ENCODE assay signal across 10 mouse cellular contexts in genomic region chr2:118532401-118532800, GRCm38 (mm10). TPM values are rescaled to one million over a fixed set of nuclear protein-coding genes. Genes with fewer than 3 reads are reported as not detected.
DNase-seq lines count a peak whose midpoint lies in the region; ATAC-seq and TF ChIP-seq lines count a peak whose summit lies in the region.
"Had no signal": no experiment of that assay in that cellular context is flagged by ENCODE, and none has a peak within 500 bp of the region (broad histone marks: within the 10 kb centered on the region; RNA-seq: fewer than 3 reads in every experiment).

No protein-coding gene starts in this region.

- H3K4me3 ChIP-seq in lung, embryonic 14.5 days (ENCODE audit: low read depth, low read length), result no peak overlapping the region
- no peak overlapping the region for H3K4me3 ChIP-seq in heart, embryonic 11.5 days (ENCODE audit: low read depth, low read length)
- no peak overlapping the region for H3K4me3 ChIP-seq in kidney, embryonic 16.5 days (ENCODE audit: low read length)
- no peak overlapping the region for H3K4me3 ChIP-seq in neural tube, embryonic 14.5 days (ENCODE audit: low read depth, low read length)
- H3K4me3 ChIP-seq: erythroblast, embryonic 14.5 days had no signal

- H3K27ac ChIP-seq in lung, embryonic 14.5 days (ENCODE audit: low read depth), result peak overlapping the region; percentile 94
- H3K27ac ChIP-seq in heart, embryonic 11.5 days (ENCODE audit: low read depth, low read length), result peak overlapping the region; percentile 79
- H3K27ac ChIP-seq in kidney, embryonic 16.5 days (ENCODE audit: low read length), result peak overlapping the region; percentile 94
- peak overlapping the region; percentile 13; the same call in 1 of the 2 replicates for H3K27ac ChIP-seq in neural tube, embryonic 14.5 days (ENCODE audit: low read depth, low read length)
- H3K27ac ChIP-seq: macrophage had no signal

- H3K4me1 ChIP-seq in lung, embryonic 14.5 days (ENCODE audit: insufficient read depth), result peaks cover 44% of the 10 kb centered on the region
- H3K4me1 ChIP-seq in heart, embryonic 11.5 days (ENCODE audit: control insufficient read depth, insufficient read depth, low read length), result peaks cover 64% of the 10 kb centered on the region
- peaks cover 73% of the 10 kb centered on the region for H3K4me1 ChIP-seq in kidney, embryonic 16.5 days (ENCODE audit: insufficient read depth, low read length)
- H3K4me1 ChIP-seq in neural tube, embryonic 14.5 days (ENCODE audit: control insufficient read depth, insufficient read depth, low read length), result peaks cover 40% of the 10 kb centered on the region

- ATAC-seq in lung, embryonic 14.5 days (ENCODE audit: insufficient read depth), result peak; percentile 18; the same call in 1 of the 2 replicates
- ATAC-seq in heart, embryonic 11.5 days (replicated peaks; ENCODE audit: insufficient number of reproducible peaks, low FRiP score, low TSS enrichment), result no peak
- ATAC-seq in kidney, embryonic 16.5 days (ENCODE audit: low FRiP score, low TSS enrichment), result 0 out of 2 replicates have a peak, but pooled peaks have one; percentile 0
- ATAC-seq in neural tube, embryonic 14.5 days (ENCODE audit: low read depth), result no peak
- ATAC-seq in erythroid progenitor cell, adult 5-6 weeks (replicated peaks; ENCODE audit: low FRiP score, poor library complexity, severe bottlenecking), result no peak

- no peak for TF ChIP-seq CTCF in lung, embryonic 14.5 days (IDR thresholded peaks at IDR 0.05; ENCODE audit: low read depth)

- 0 out of 2 replicates have a peak overlapping the region, but pooled peaks have one; percentile 31 for H3K9ac ChIP-seq in lung, embryonic 14.5 days
- H3K9ac ChIP-seq in heart, embryonic 11.5 days (ENCODE audit: low read depth, low read length), result 0 out of 2 replicates have a peak overlapping the region, but pooled peaks have one; percentile 12
- H3K9ac ChIP-seq in kidney, embryonic 16.5 days (replicated peaks; ENCODE audit: low read length), result peak overlapping the region; percentile 52; the same call in 1 of the 2 replicates
- H3K9ac ChIP-seq in neural tube, embryonic 14.5 days (replicated peaks; ENCODE audit: low read depth, low read length), result no peak overlapping the region

- no peaks in the 10 kb centered on the region for H3K27me3 ChIP-seq in lung, embryonic 14.5 days (ENCODE audit: insufficient read depth, low read length)
- H3K27me3 ChIP-seq in heart, embryonic 11.5 days (ENCODE audit: control insufficient read depth, insufficient read depth, low read length), result no peaks in the 10 kb centered on the region
- no peaks in the 10 kb centered on the region for H3K27me3 ChIP-seq in kidney, embryonic 16.5 days (ENCODE audit: insufficient read depth, low read length)
- no peaks in the 10 kb centered on the region for H3K27me3 ChIP-seq in neural tube, embryonic 14.5 days (ENCODE audit: control insufficient read depth, insufficient read depth, low read length)

- peak overlapping the region; percentile 10; the same call in 1 of the 2 replicates for H3K4me2 ChIP-seq in lung, embryonic 14.5 days
- H3K4me2 ChIP-seq in heart, embryonic 11.5 days, result no peak overlapping the region
- peak overlapping the region; percentile 17; the same call in 1 of the 2 replicates for H3K4me2 ChIP-seq in kidney, embryonic 16.5 days (replicated peaks; ENCODE audit: low read depth, low read length)
- H3K4me2 ChIP-seq in neural tube, embryonic 14.5 days (ENCODE audit: low read depth, low read length), result no peak overlapping the region

- 19% methylated on average over 10 of the region's 10 CpGs for WGBS in lung, embryonic 14.5 days
- 43% methylated on average over 10 of the region's 10 CpGs for WGBS in heart, embryonic 11.5 days (ENCODE audit: insufficient replicate concordance)
- 12% methylated on average over 10 of the region's 10 CpGs for WGBS in kidney, embryonic 16.5 days
- 27% methylated on average over 10 of the region's 10 CpGs for WGBS in neural tube, embryonic 14.5 days

- 0 out of 2 replicates have a peak, but pooled peaks cover 13% of the 10 kb centered on the region for H3K36me3 ChIP-seq in lung, embryonic 14.5 days (ENCODE audit: insufficient read depth)
- H3K36me3 ChIP-seq in heart, embryonic 11.5 days (ENCODE audit: control insufficient read depth, insufficient read depth, low read length), result no peaks in the 10 kb centered on the region
- peaks cover 12% of the 10 kb centered on the region for H3K36me3 ChIP-seq in kidney, embryonic 16.5 days (ENCODE audit: insufficient read depth, low read length)
- H3K36me3 ChIP-seq in neural tube, embryonic 14.5 days (ENCODE audit: control insufficient read depth, insufficient read depth, low read length), result no peaks in the 10 kb centered on the region

- DNase-seq in lung, embryonic 14.5 days, result peak; percentile 48
- no peak for DNase-seq in lung, postnatal 14 days
- no peak for DNase-seq in spleen, adult 18-20 months
- no peak for DNase-seq in thymus, postnatal 36 days

- H3K9me3 ChIP-seq in lung, embryonic 14.5 days (ENCODE audit: low read depth, low read length), result no peaks in the 10 kb centered on the region
- H3K9me3 ChIP-seq in heart, embryonic 11.5 days (replicated peaks; ENCODE audit: control insufficient read depth, low read length), result no peaks in the 10 kb centered on the region
- H3K9me3 ChIP-seq in kidney, embryonic 16.5 days (ENCODE audit: low read length), result no peaks in the 10 kb centered on the region
- H3K9me3 ChIP-seq in neural tube, embryonic 14.5 days (ENCODE audit: control insufficient read depth, low read length), result no peaks in the 10 kb centered on the region

RNA-seq across cellular contexts. Expression of gene Bmf, which starts 17.1 kb away (rescaled TPM):
- 5.0 and 7.1 TPM in 2 replicates for polyA plus RNA-seq in lung, embryonic 14.5 days (2014; fragmentation: Nextera tagmentation; extraction: Ambion mirVana)
- 2.6 and 3.7 TPM in 2 replicates for polyA plus RNA-seq in heart, embryonic 11.5 days (2014; fragmentation: Nextera tagmentation; extraction: Ambion mirVana)
- 7.6 and 9.9 TPM in 2 replicates for polyA plus RNA-seq in kidney, embryonic 16.5 days (2015; fragmentation: Nextera tagmentation; extraction: Ambion mirVana)
- 0.99 and 2.2 TPM in 2 replicates for polyA plus RNA-seq in neural tube, embryonic 14.5 days (2014; fragmentation: Nextera tagmentation; extraction: Ambion mirVana)
- 2.1 and 3.2 TPM in 2 replicates for total RNA-seq in erythroid progenitor cell, adult 5-6 weeks (2015; ENCODE audit: low replicate concordance)
- 1.0 and 5.9 TPM in 2 replicates for total RNA-seq in erythroid progenitor cell, adult 5-6 weeks (2017; ENCODE audit: low replicate concordance)

RNA-seq across cellular contexts. Expression of gene Srp14, which starts 52.9 kb away (rescaled TPM):
- 214 and 218 TPM in 2 replicates for polyA plus RNA-seq in lung, embryonic 14.5 days (2014; fragmentation: Nextera tagmentation; extraction: Ambion mirVana)
- 202 and 204 TPM in 2 replicates for polyA plus RNA-seq in heart, embryonic 11.5 days (2014; fragmentation: Nextera tagmentation; extraction: Ambion mirVana)
- 216 and 231 TPM in 2 replicates for polyA plus RNA-seq in kidney, embryonic 16.5 days (2015; fragmentation: Nextera tagmentation; extraction: Ambion mirVana)
- 331 and 342 TPM in 2 replicates for polyA plus RNA-seq in neural tube, embryonic 14.5 days (2014; fragmentation: Nextera tagmentation; extraction: Ambion mirVana)
- total RNA-seq in erythroid progenitor cell, adult 5-6 weeks (2015; ENCODE audit: low replicate concordance), result 38.9 and 114 TPM in 2 replicates
- total RNA-seq in erythroid progenitor cell, adult 5-6 weeks (2017; ENCODE audit: low replicate concordance), result 50.6 and 86.5 TPM in 2 replicates

Comparison
In these comparisons a context has a peak if more than half of its experiments do, and no peak if none do; other contexts are left out.
1. ATAC-seq: peak in lung, embryonic 14.5 days (single experiment) and kidney, embryonic 16.5 days (single experiment); none in heart, embryonic 11.5 days (single experiment), neural tube, embryonic 14.5 days (single experiment) and erythroid progenitor cell, adult 5-6 weeks (single experiment).
2. H3K27ac ChIP-seq: peak in every context shown above with its lines; median percentile 94 in lung, embryonic 14.5 days; 94 in kidney, embryonic 16.5 days; 79 in heart, embryonic 11.5 days; 13 in neural tube, embryonic 14.5 days.
3. H3K4me2 ChIP-seq: peak in lung, embryonic 14.5 days (single experiment) and kidney, embryonic 16.5 days (single experiment); none in heart, embryonic 11.5 days (single experiment) and neural tube, embryonic 14.5 days (single experiment).